Comparison of ENCODE assay signal across 22 mouse cellular contexts in the genomic region with DNA sequence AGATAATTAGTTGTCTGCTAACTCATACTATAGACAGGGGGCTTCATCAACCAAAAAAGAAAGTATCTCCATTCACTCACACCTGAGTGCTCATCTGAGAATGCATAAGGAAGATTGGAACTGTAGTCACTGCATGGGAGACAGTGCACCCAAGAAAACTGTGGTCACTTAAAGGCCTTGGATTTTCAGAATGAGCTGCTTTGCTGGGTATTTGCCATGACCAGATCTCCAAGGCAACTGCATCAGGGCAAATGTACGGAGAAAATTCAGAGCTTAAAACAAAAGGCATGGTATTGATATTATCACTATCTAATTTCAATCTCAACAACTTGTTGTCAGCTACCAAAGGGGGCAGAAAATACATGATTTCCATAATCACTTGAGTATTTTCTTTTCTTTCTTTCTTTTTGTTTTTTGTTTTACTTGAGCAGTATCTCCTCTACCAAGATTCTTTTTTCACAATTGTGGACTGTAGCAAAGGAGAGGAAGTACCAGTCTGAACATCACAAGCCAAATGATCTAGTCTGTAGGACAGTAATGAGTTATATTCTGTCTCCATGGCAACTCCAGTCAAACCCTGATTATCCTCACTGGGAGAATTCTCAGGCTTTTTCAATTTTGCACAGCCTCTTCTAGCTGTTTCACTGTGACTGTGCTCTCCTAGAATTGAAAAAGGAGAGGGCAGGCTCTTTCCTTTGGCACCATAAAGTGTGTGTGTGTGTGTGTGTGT.
DNase-seq lines count a peak whose midpoint lies in the region; ATAC-seq lines count a peak whose summit lies in the region.
"Had no signal": no experiment of that assay in that cellular context is flagged by ENCODE, and none has a peak within 500 bp of the region (broad histone marks: within the 10 kb centered on the region; RNA-seq: fewer than 3 reads in every experiment).

No protein-coding gene starts in this region.

- DNase-seq in forebrain, embryonic 10.5 days (ENCODE audit: extremely low spot score, low spot score) = no peak
- DNase-seq in midbrain, embryonic 11.5 days (ENCODE audit: low spot score, missing footprints) = no peak
- no peak for DNase-seq in midbrain, embryonic 10.5 days (ENCODE audit: low spot score)
- no peak for DNase-seq in spleen, adult 12 weeks (ENCODE audit: low spot score)
- no peak for DNase-seq in spleen, adult 18-20 months
- DNase-seq: adrenal gland, postnatal 10 days; cerebellum, adult 2 months; gastrocnemius, postnatal 14 days; heart, adult 18-20 months; kidney, adult 9 months; right cerebral cortex, postnatal 14 days; thymus, adult 2 months had no signal

- H3K9ac ChIP-seq in forebrain, embryonic 12.5 days = no peak overlapping the region
- H3K9ac ChIP-seq in midbrain, embryonic 11.5 days (ENCODE audit: low read length) = no peak overlapping the region
- no peak overlapping the region for H3K9ac ChIP-seq in midbrain, embryonic 13.5 days (replicated peaks)
- H3K9ac ChIP-seq in neural tube, embryonic 15.5 days (replicated peaks) = no peak overlapping the region
- H3K9ac ChIP-seq: heart, embryonic 13.5 days; liver, embryonic 14.5 days; lung, embryonic 15.5 days; stomach, embryonic 15.5 days had no signal

- peak; percentile 61; the same call in 1 of the 2 replicates for ATAC-seq in forebrain, embryonic 12.5 days (ENCODE audit: low FRiP score)
- peak; percentile 35; the same call in 1 of the 2 replicates for ATAC-seq in midbrain, embryonic 11.5 days (ENCODE audit: low FRiP score)
- peak; percentile 81 for ATAC-seq in midbrain, embryonic 13.5 days
- ATAC-seq in neural tube, embryonic 15.5 days (ENCODE audit: low FRiP score) = peak; percentile 78
- ATAC-seq: CD4-positive, CD25-positive, alpha-beta regulatory T cell, adult 4 months; Patski had no signal

- H3K27ac ChIP-seq in forebrain, embryonic 12.5 days = no peak overlapping the region
- no peak overlapping the region for H3K27ac ChIP-seq in forebrain, embryonic 10.5 days
- H3K27ac ChIP-seq in midbrain, embryonic 11.5 days (ENCODE audit: low read depth, low read length) = no peak overlapping the region
- no peak overlapping the region for H3K27ac ChIP-seq in midbrain, embryonic 10.5 days (replicated peaks)
- H3K27ac ChIP-seq in midbrain, embryonic 13.5 days = no peak overlapping the region
- peak overlapping the region; percentile 48 for H3K27ac ChIP-seq in neural tube, embryonic 15.5 days (replicated peaks)
- H3K27ac ChIP-seq: heart, embryonic 13.5 days; liver, embryonic 14.5 days; lung, embryonic 15.5 days; macrophage; stomach, embryonic 15.5 days had no signal

- H3K4me1 ChIP-seq in forebrain, embryonic 12.5 days = no peaks in the 10 kb centered on the region
- no peaks in the 10 kb centered on the region for H3K4me1 ChIP-seq in forebrain, embryonic 10.5 days
- H3K4me1 ChIP-seq in midbrain, embryonic 11.5 days (ENCODE audit: control insufficient read depth, insufficient read depth, low read length) = no peaks in the 10 kb centered on the region
- no peaks in the 10 kb centered on the region for H3K4me1 ChIP-seq in midbrain, embryonic 10.5 days
- H3K4me1 ChIP-seq in midbrain, embryonic 13.5 days (replicated peaks) = 0 out of 2 replicates have a peak, but pooled peaks cover 3% of the 10 kb centered on the region
- no peaks in the 10 kb centered on the region for H3K4me1 ChIP-seq in neural tube, embryonic 15.5 days
- H3K4me1 ChIP-seq: heart, embryonic 13.5 days; lung, embryonic 15.5 days; stomach, embryonic 15.5 days had no signal

- no peaks in the 10 kb centered on the region for H3K27me3 ChIP-seq in forebrain, embryonic 12.5 days
- H3K27me3 ChIP-seq in forebrain, embryonic 10.5 days (ENCODE audit: poor library complexity, severe bottlenecking) = no peaks in the 10 kb centered on the region
- no peaks in the 10 kb centered on the region for H3K27me3 ChIP-seq in midbrain, embryonic 11.5 days (ENCODE audit: control insufficient read depth, insufficient read depth, low read length)
- no peaks in the 10 kb centered on the region for H3K27me3 ChIP-seq in midbrain, embryonic 10.5 days (ENCODE audit: low read depth, poor library complexity, severe bottlenecking)
- H3K27me3 ChIP-seq in midbrain, embryonic 13.5 days = no peaks in the 10 kb centered on the region
- H3K27me3 ChIP-seq in neural tube, embryonic 15.5 days (replicated peaks) = no peaks in the 10 kb centered on the region
- H3K27me3 ChIP-seq: heart, embryonic 13.5 days; lung, embryonic 15.5 days; Patski; stomach, embryonic 15.5 days had no signal

- no peak overlapping the region for H3K4me2 ChIP-seq in forebrain, embryonic 12.5 days
- no peak overlapping the region for H3K4me2 ChIP-seq in midbrain, embryonic 11.5 days
- H3K4me2 ChIP-seq in midbrain, embryonic 13.5 days (replicated peaks) = no peak overlapping the region
- H3K4me2 ChIP-seq in neural tube, embryonic 15.5 days = no peak overlapping the region
- H3K4me2 ChIP-seq: heart, embryonic 13.5 days; lung, embryonic 15.5 days; stomach, embryonic 15.5 days had no signal

- H3K9me3 ChIP-seq in forebrain, embryonic 12.5 days = no peaks in the 10 kb centered on the region
- H3K9me3 ChIP-seq in forebrain, embryonic 10.5 days = no peaks in the 10 kb centered on the region
- no peaks in the 10 kb centered on the region for H3K9me3 ChIP-seq in midbrain, embryonic 11.5 days (ENCODE audit: control insufficient read depth, low read length)
- no peaks in the 10 kb centered on the region for H3K9me3 ChIP-seq in midbrain, embryonic 10.5 days (replicated peaks)
- no peaks in the 10 kb centered on the region for H3K9me3 ChIP-seq in midbrain, embryonic 13.5 days
- no peaks in the 10 kb centered on the region for H3K9me3 ChIP-seq in neural tube, embryonic 15.5 days (replicated peaks)
- H3K9me3 ChIP-seq: heart, embryonic 13.5 days; lung, embryonic 15.5 days; stomach, embryonic 15.5 days had no signal

- 62% methylated on average over 1 of the region's 1 CpGs for WGBS in forebrain, embryonic 12.5 days
- WGBS in forebrain, embryonic 10.5 days = 83% methylated on average over 1 of the region's 1 CpGs
- 74% methylated on average over 1 of the region's 1 CpGs for WGBS in midbrain, embryonic 11.5 days
- 100% methylated on average over 1 of the region's 1 CpGs for WGBS in midbrain, embryonic 10.5 days
- 41% methylated on average over 1 of the region's 1 CpGs for WGBS in midbrain, embryonic 13.5 days
- 41% methylated on average over 1 of the region's 1 CpGs for WGBS in neural tube, embryonic 15.5 days

- H3K36me3 ChIP-seq in forebrain, embryonic 12.5 days (replicated peaks) = no peaks in the 10 kb centered on the region
- H3K36me3 ChIP-seq in forebrain, embryonic 10.5 days (replicated peaks) = no peaks in the 10 kb centered on the region
- H3K36me3 ChIP-seq in midbrain, embryonic 11.5 days (ENCODE audit: control insufficient read depth, insufficient read depth, low read length) = no peaks in the 10 kb centered on the region
- no peaks in the 10 kb centered on the region for H3K36me3 ChIP-seq in midbrain, embryonic 10.5 days
- H3K36me3 ChIP-seq in midbrain, embryonic 13.5 days = no peaks in the 10 kb centered on the region
- H3K36me3 ChIP-seq in neural tube, embryonic 15.5 days = no peaks in the 10 kb centered on the region
- H3K36me3 ChIP-seq: heart, embryonic 13.5 days; lung, embryonic 15.5 days; stomach, embryonic 15.5 days had no signal

- H3K4me3 ChIP-seq in forebrain, embryonic 12.5 days (replicated peaks) = no peak overlapping the region
- H3K4me3 ChIP-seq in forebrain, embryonic 10.5 days = no peak overlapping the region
- no peak overlapping the region for H3K4me3 ChIP-seq in midbrain, embryonic 11.5 days (ENCODE audit: low read depth, low read length)
- H3K4me3 ChIP-seq in midbrain, embryonic 10.5 days = no peak overlapping the region
- H3K4me3 ChIP-seq in midbrain, embryonic 13.5 days (replicated peaks) = no peak overlapping the region
- no peak overlapping the region for H3K4me3 ChIP-seq in neural tube, embryonic 15.5 days (replicated peaks)
- H3K4me3 ChIP-seq: heart, embryonic 13.5 days; lung, embryonic 15.5 days; stomach, embryonic 15.5 days had no signal
